Mouse (Mus musculus) macrophage (primary cell): ENCODE results near the gene Ager. TPM values are rescaled to one million over a fixed set of nuclear protein-coding genes. Genes with fewer than 3 reads are reported as not detected.

Source experiments
- H3K27ac ChIP-seq: fragments of 350-480 bp; formaldehyde crosslinking; 2 replicates; pipeline ENCODE4 v1.9.0; 2021
- H3K36me3 ChIP-seq: fragments of 350-480 bp; formaldehyde crosslinking; 2 replicates; pipeline ENCODE4 v1.9.0; 2021; ENCODE audit errors: inconsistent target
- H3K4me3 ChIP-seq: fragments of 350-480 bp; formaldehyde crosslinking; 2 replicates; pipeline ENCODE4 v1.9.0; 2021; ENCODE audit errors: inconsistent target
- H3K79me2 ChIP-seq: fragments of 350-480 bp; formaldehyde crosslinking; 2 replicates; pipeline ENCODE4 v1.9.0; 2021; ENCODE audit errors: inconsistent target
- whole genome bisulfite sequencing: methylation state at CpG from one replicate; pipeline ENCODE4 v1.1.7; 2026; ENCODE audit warnings: inconsistent platforms; ENCODE audit not compliant: missing documents; 5-methylcytosine and 5-hydroxymethylcytosine counted together
- polyA plus RNA-seq: library from polyadenylated mRNA; stranded (reverse); fragments of 250-400 nt; gene quantifications from 3 replicates; pipeline ENCODE4 v1.2.4, GENCODE M21; 2018; ENCODE audit warnings: inconsistent platforms

Gene Ager
- polyA plus RNA-seq, 1 experiment from 2014 or later = 0.27 TPM

DNA sequence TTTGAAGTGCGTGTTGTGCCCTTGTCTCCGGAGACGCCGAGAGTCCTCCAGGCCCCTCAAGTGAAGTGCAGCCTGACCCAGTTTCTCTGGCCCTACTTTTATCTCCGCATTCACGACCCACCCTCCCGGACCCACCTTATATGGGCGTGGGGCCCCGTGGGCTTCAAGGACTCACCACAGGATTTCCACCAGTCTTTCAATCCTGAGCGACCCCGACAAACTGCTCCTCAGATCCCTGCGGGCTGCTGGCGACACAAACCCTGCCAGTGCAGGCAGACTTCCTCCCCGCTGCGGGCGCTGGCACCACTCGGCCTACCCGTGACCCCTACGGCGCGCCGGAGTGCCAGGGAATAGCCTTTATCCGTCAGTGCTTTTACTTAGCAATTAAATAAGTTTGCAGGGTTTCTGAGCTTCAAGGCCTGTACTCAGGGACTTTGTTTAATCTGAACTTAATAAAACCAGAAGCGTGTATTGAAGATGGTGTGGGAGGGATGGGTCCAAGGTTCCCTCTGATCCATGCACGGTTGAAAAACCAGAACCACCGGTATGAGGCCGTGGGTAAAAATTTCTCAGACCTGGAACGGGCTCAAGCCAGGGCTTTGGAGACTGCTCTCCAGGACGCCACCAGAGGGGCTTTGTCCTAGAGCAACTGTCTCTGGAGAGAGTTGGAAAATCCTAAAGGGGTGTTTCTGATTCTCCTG lies 30.4 kb downstream of the Ager start, which contains the start of gene Ppt2:
TSS of gene Ppt2 (minus strand) at position 568 of the 701 bp plus-strand sequence.
- H3K27ac ChIP-seq = peak within 1 kb of the TSS; percentile 92

GRCm38 (mm10) chr17:34628644-34628967 lies 30.9 kb downstream of the Ager start:
- H3K79me2 ChIP-seq = peaks cover 17% of the 10 kb centered on the region; the same call in 1 of the 2 replicates
- peaks cover 12% of the 10 kb centered on the region; the same call in 1 of the 2 replicates for H3K36me3 ChIP-seq
- peak overlapping the region; percentile 92; the same call in 1 of the 2 replicates for H3K27ac ChIP-seq
- 76% methylated on average over 5 of the region's 5 CpGs for WGBS
- H3K4me3 ChIP-seq = peak overlapping the region; percentile 80; the same call in 1 of the 2 replicates

More for the DNA sequence above, 30.4 kb downstream of the Ager start, which contains the start of gene Ppt2:
- Histone ChIP-seq H3K4me3 (peak within 1 kb of the TSS; percentile 80), H3K36me3 (peaks cover 15% of the 10 kb centered on the region; the same call in 1 of the 2 replicates), H3K79me2 (peaks cover 17% of the 10 kb centered on the region; the same call in 1 of the 2 replicates)
- WGBS = 5% methylated on average over 29 of the region's 29 CpGs

DNA sequence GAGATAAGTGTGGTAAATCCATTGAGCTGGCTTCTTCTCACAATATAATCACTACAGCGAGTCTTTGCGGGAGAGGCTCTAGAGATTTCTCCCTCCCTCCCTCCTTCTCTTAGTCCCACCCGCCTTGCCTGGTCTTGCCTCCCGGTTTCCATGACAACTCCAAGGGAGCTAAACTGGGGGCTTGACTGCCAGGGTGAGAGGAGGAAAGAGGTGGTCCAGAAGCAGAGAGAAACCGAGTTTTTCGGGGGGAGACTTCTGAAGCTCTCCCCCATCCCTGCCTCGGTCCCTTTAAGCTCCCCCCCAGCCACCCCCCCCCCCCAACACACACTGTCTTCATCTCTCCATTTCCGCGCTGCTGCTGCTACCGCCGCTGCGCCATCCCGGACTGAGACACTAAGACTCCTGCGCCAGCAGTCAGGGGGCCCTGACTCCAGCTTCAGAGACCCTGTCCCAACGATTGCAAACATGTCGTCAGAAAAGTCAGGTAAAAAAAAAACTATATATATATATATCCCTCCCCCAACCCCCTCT lies 31.6 kb downstream of the Ager start, which contains the start of gene Prrt1:
TSS of gene Prrt1 (plus strand) at position 313 of the 531 bp plus-strand sequence.
- WGBS = 82% methylated on average over 8 of the region's 16 CpGs
- H3K4me3 ChIP-seq = peak within 1 kb of the TSS; percentile 80; the same call in 1 of the 2 replicates

DNA sequence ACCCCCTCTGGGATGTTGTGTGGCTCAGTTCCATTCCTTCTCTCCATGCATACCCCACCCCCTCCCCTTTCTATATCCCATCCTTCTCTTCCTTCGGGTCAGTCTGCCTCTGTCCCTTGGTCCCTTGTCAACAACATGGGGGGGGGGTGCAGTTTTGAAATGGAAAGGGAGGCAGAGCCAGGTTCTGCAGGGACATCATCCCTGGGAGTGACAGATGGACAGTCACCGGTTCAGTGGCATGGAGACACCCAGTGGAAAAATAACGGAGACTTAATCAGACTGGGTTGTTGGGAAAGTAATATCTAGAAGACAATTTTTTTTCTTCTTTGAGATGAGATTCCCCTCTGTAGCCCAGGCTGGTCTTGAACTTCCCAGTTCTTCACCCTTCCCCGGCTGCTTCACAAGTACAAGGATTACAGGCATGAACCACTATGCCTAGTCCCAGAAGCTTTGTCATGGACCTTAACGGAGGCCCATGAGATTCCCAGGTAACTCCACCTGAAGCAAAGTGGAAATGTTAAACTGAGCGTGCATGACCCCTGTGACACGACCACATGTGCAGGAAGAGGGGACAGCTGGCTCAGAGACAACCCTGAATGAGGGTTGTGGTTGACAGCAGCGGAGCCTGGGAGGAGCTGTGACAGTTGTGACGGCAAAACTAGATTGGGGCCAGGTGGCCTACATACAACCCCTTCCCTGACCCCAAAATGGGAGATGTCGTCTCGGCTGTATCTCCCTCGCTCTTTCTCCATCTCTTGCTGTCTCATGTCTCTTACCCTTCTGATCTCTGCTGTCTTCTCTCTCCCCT lies 32.3 kb downstream of the Ager start:
- Histone ChIP-seq H3K27ac (no peak overlapping the region), H3K4me3 (no peak overlapping the region)
- WGBS = 56% methylated on average over 12 of the region's 12 CpGs

More for the DNA sequence above, 31.6 kb downstream of the Ager start, which contains the start of gene Prrt1:
- Histone ChIP-seq H3K36me3 (peaks cover 7% of the 10 kb centered on the region; the same call in 1 of the 2 replicates), H3K79me2 (peaks cover 17% of the 10 kb centered on the region; the same call in 1 of the 2 replicates), H3K27ac (peak within 1 kb of the TSS; percentile 92)

DNA sequence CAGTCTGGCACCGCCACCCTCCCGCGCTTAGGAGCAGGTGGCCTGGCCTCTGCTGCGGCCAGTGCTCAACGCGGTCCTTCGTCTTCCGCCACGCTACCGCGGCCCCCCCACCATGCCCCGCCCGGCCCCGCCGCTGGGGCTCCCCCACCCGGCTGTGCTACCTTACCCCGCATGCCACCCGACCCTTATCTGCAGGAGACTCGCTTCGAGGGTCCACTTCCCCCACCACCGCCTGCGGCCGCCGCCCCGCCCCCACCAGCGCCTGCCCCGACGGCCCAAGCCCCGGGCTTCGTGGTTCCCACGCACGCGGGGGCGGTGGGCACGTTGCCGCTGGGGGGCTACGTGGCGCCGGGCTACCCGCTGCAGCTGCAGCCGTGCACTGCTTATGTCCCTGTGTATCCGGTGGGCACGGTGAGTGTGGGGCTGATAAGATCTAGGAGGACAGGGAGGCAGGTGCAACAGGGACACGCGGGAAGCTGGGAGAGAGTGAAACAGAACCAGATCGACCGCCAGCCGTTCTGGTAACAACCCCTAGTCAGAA lies 33.2 kb downstream of the Ager start:
- H3K36me3 ChIP-seq = no peaks in the 10 kb centered on the region
- WGBS = 23% methylated on average over 28 of the region's 48 CpGs
- no peak overlapping the region for H3K4me3 ChIP-seq
- no peak overlapping the region for H3K27ac ChIP-seq
- H3K79me2 ChIP-seq = peaks cover 9% of the 10 kb centered on the region; the same call in 1 of the 2 replicates

More for the DNA sequence above, 32.3 kb downstream of the Ager start:
- peaks cover 6% of the 10 kb centered on the region; the same call in 1 of the 2 replicates for H3K36me3 ChIP-seq
- peaks cover 17% of the 10 kb centered on the region; the same call in 1 of the 2 replicates for H3K79me2 ChIP-seq

DNA sequence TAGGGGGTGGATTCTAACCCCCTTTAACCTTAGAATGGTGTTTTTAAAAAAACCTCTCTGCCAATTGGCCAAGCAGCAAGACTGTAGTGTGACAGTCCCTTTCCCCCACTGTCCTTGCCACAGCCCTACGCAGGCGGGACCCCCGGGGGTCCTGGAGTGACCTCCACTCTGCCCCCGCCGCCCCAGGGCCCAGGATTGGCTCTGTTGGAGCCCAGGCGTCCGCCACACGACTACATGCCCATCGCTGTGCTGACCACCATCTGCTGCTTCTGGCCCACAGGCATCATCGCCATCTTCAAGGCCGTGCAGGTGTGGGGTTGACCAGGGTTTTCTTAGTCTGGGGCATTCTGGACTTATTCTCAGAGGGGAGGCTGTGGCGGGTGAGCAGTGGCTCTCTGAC lies 34.0 kb downstream of the Ager start:
- peaks cover 1% of the 10 kb centered on the region; the same call in 1 of the 2 replicates for H3K79me2 ChIP-seq
- WGBS = 26% methylated on average over 12 of the region's 12 CpGs
- H3K4me3 ChIP-seq = peak overlapping the region; percentile 20; the same call in 1 of the 2 replicates
- peak overlapping the region; percentile 89 for H3K27ac ChIP-seq
- no peaks in the 10 kb centered on the region for H3K36me3 ChIP-seq

DNA sequence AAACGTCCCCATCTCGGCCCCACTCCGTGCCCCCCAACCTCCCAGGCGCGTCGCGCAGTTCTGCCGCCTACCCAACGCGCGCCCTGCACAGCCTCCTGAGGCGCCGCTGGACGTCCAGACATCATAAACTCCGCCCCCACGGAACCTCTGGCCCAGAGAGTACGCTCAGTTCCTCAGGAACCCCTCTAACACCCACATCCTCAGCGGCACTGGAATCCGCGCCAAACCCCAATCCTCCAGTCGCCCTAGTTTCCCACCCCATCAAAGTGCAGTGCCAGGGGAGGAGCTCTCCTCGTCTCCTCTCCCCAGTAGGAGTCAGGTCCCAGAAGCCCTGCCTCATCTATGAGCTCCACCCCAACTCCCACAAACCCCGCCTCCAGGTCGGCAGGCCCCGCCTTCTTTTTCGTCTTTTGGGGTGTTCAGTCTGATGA lies 34.6 kb downstream of the Ager start:
- H3K4me3 ChIP-seq = peak overlapping the region; percentile 20; the same call in 1 of the 2 replicates
- peak overlapping the region; percentile 89 for H3K27ac ChIP-seq
- no peaks in the 10 kb centered on the region for H3K36me3 ChIP-seq
- H3K79me2 ChIP-seq = no peaks in the 10 kb centered on the region; the same call in 1 of the 2 replicates
- WGBS = 1% methylated on average over 15 of the region's 26 CpGs

- WGBS = 28% methylated on average over 2 of the region's 2 CpGs
- no peak overlapping the region for H3K4me3 ChIP-seq
- no peaks in the 10 kb centered on the region; the same call in 1 of the 2 replicates for H3K79me2 ChIP-seq
These were observed 38.0 kb downstream of the Ager start for GRCm38 (mm10) chr17:34635671-34636070.

DNA sequence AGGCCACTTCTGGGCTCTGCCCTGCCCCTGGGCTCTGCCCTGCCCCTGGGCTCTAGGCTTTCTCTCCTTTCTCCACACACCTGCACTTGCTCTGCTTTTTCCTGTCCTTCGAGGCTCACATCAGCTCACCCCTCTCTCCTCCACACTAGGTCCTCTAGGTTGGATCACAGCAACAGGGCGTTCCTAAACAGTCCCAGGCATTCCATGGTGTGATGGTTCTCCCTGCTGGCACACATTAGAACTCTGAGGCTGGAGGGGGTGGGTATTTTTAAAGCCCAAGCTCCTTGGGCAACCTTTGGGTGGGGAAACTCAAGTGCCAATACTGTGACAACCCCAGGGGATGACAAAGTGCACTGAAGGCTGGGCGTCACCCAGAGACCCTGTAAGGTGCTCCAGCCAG lies 39.8 kb downstream of the Ager start:
- 89% methylated on average over 2 of the region's 3 CpGs for WGBS
- Histone ChIP-seq H3K27ac (peak overlapping the region; percentile 90), H3K79me2 (no peaks in the 10 kb centered on the region; the same call in 1 of the 2 replicates), H3K36me3 (no peaks in the 10 kb centered on the region), H3K4me3 (no peak overlapping the region)

More at GRCm38 (mm10) chr17:34635671-34636070, 38.0 kb downstream of the Ager start:
- H3K36me3 ChIP-seq = no peaks in the 10 kb centered on the region
- no peak overlapping the region for H3K27ac ChIP-seq

DNA sequence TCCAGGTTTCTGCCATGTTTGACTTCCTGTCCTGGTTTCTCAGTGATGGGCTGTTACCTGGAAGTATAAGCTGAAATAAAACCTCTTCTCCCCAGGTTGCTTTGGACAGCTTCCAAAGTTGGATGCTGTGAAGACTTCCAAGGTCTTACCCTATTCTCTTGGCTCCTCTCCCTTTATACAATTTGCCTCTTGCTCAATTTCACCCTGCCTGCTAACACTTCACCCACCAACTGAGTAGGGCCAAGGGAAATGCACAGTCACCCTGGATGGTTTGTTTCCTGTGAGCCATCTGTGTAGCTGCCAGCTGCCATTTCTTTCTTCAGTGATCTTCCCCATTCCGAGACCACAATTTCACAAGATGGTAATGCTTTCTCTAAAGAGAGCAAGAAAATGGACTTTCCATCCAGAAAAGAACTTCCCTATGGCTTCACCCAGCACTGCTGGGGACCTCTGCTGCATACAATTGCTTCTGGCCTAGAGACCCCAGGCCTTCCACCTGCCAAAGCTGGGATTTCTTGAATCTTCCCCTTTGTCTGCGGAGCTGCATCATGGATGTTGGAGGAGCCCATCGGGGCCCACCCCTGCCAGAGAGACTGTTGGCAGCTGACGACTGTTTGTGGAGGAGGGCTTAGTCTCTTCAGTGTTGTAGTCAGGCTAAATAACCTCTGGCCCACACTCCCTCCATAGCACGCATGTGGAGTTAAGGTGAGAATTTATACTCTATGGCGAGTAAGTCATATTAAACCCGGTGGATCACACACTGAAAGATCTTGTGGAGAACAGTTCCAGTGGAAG lies 42.0 kb downstream of the Ager start:
- H3K4me3 ChIP-seq = no peak overlapping the region
- no peaks in the 10 kb centered on the region for H3K36me3 ChIP-seq
- H3K27ac ChIP-seq = peak overlapping the region; percentile 90
- H3K79me2 ChIP-seq = no peaks in the 10 kb centered on the region; the same call in 1 of the 2 replicates
- 50% methylated on average over 7 of the region's 7 CpGs for WGBS

DNA sequence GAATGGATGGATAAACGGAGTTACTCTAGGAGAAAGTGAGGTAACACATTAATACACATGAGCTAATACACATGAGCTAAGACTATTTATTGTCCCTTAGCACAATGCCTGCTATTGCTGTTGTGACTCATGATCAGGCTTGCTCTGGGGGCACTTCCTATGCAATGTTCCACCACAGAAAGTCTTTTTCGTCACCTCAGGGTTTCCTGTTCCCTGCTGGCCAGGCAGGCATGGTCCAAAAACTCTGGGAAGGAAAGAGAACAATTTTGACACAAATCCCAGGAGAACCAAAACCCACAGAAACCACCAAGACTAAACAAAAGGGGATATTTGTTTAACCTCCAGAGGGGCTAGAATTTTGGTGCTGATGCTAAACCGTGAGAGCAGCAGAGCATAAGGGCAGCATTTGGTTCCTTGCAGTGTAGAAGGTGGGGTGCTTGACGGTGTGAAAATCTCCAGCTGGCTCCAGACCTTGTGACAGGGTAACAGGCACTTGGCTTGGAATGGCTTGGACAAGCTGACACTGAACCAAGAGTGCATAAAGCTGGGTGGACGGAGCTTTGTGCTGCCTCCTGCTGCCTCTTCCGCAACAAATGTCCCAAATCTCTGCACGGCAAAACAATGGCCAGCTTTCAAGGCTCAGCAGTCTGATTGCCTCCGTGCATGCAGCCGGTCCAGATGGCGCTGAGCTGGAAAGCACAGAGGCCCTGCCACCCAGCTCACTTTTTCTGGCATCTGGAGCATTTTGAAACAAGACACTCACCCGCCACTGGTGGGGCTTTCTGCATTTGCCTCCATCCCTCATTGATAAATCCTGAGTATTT lies 43.3 kb downstream of the Ager start:
- Histone ChIP-seq H3K36me3 (no peaks in the 10 kb centered on the region), H3K4me3 (no peak overlapping the region), H3K27ac (peak overlapping the region; percentile 90), H3K79me2 (peaks cover 13% of the 10 kb centered on the region; the same call in 1 of the 2 replicates)
- WGBS = 53% methylated on average over 11 of the region's 11 CpGs

- 73% methylated on average over 3 of the region's 3 CpGs for WGBS
- Histone ChIP-seq H3K79me2 (peaks cover 18% of the 10 kb centered on the region; the same call in 1 of the 2 replicates), H3K4me3 (no peak overlapping the region), H3K36me3 (no peaks in the 10 kb centered on the region), H3K27ac (peak overlapping the region; percentile 90)
These were observed 44.3 kb downstream of the Ager start for GRCm38 (mm10) chr17:34641945-34642344.
